Mouse (Mus musculus): Measurements from ENCODE around the gene Obscn.

Obscn gene

DNA sequence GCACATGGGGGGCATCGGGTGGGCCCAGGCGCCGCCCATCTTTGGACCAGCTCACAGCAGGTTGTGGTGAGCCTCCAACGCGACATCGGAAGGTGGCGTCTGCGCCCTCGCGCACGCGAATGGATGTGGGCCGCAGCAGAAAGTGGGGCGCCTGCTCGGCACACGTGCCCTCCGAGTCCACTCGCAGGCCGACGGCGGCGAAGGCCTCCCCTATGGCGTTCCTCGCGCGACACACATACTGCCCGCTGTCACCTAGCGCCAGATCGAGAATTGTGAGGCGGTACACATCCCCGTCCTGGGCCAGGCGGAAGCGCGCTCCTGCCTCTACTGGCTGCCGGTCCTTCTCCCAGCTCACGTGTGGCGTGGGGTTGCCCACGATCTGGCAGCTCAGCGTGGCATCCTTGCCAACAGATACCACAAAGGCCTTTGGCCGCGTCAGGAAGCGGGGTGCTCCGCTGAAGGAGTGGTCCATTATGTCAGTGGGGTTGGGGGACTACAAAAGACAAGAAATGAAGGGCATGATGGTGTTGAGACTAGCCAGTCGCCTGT, at the start of gene Obscn:
Gene Obscn (minus strand): TSS at position 499 of the 549 bp plus-strand sequence.
- in situ Hi-C loops (cut with MboI; ENCODE audit: low sequenced_read_pairs) = no loop called here

DNA sequence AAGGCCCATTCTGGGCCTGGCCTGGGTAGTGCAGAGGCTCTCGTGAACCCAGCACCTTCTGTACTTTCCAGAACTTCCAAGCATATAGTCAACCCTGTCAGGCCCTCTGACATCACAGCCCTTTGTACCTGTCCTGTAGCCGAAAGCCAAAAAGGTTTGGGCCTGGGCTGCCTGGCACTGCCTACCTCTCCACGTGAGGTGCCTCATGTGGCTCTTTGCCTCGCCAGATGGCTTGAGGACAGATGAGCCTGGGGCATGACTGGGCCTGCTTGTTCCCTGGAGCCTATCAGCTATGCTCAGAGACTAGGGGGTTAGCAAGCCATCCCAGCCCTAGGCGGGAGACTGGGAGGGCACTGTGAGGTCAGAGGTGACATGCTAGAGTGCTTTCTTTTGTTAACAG, 49.3 kb upstream of the Obscn start:
- in situ Hi-C loops (cut with MboI; ENCODE audit: low sequenced_read_pairs) = no loop called here

DNA sequence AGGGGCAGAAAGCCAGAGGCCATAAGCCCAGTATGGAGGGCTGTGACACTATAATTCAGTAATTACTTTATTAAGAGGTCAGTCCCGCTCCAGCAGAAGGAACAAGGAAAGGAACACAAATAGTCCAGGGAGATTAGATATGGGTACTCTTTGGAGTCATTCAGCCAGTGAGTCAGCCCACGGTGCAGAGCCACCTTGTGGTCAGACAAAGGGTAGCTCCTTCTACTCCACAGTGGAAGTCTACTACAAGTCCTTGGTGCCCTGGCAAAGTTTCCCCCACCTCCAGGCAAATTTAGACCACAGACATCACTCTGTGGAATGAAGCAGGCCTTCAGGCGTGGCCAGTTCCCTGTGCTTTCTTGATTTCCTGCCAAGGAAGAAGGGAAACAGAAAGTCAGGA, 47.6 kb upstream of the Obscn start:
- in situ Hi-C loops (cut with MboI; ENCODE audit: low sequenced_read_pairs) = no loop called here

GRCm38 (mm10) chr11:59182864-59183331, 46.7 kb upstream of the Obscn start, which contains the start of gene Gjc2:
Gene Gjc2, minus strand, starts transcription at chr11:59183213.
- in situ Hi-C loops (cut with MboI; ENCODE audit: low sequenced_read_pairs) = no loop called here

DNA sequence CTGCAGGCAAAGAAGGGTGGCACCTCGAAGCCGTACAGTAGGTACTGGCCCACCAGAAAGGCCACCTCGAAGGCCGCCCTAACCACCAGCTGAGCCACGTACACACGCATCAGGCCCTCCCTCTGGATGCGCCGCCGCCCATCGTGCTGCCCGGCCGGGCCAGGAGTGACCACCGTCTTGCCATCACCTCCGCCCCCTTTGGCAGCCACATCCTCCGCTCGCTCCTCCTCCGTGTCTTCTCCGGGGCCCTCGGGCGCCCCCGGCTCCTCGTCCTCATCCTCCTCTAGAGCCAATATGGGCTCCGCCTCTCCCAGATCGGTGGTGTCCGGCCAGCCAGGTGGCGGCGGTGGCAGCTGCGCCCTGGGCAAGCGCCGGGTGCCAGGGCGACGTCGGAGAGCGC, 40.7 kb upstream of the Obscn start:
- in situ Hi-C loops (cut with MboI; ENCODE audit: low sequenced_read_pairs) = no loop called here

DNA sequence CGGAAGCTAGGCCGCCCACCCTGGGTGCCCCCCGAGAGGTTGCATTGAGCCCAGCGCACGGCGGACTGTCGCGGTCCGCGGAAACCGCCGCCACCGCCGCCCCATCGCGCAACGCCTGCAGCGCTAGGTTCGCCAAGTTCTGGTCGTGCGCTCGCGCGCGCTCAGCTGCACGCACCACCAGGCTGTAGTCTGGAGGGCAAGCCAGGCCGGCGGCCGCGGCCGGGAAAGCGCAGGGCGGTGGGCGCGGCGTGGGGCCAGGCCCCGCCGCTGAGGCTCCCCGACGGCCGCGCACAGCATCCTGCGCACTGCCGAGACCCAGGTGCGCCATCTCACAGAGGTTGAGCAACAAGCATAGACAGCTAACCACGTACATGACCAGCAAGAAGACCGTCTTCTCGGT, 40.3 kb upstream of the Obscn start:
- in situ Hi-C loops (cut with MboI; ENCODE audit: low sequenced_read_pairs) = no loop called here

DNA sequence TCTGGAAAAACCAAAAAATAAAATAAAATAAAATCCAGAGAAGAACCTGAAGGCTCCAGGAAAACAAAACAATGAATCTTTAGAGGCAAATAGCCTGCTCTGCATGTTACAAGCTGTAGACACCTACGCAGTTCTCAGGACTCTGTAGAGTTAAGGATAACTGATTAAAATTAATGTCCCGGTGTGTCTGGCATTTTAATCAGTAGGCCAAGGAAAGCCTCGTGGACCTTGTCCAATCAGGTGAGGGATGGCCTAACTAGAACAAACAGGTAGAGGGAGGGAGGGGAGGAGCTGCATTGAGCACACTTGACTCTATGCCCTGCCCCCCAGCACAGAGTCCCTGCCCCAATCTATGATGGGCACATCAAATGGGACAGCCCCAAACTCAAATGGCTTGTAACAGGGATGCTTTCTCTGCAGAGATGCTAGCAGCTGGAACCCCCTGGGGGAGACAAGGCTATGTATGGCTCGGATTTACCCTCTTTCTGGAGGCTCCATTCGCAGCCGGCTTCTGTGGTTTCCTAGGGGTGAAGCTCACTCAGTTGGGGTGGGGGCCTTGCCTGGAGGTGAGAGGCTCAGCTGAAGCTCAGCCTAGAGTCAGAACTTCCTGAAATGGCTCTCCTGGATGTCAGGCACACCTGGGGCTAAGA, 38.1 kb upstream of the Obscn start:
- in situ Hi-C loops (cut with MboI; ENCODE audit: low sequenced_read_pairs) = no loop called here

DNA sequence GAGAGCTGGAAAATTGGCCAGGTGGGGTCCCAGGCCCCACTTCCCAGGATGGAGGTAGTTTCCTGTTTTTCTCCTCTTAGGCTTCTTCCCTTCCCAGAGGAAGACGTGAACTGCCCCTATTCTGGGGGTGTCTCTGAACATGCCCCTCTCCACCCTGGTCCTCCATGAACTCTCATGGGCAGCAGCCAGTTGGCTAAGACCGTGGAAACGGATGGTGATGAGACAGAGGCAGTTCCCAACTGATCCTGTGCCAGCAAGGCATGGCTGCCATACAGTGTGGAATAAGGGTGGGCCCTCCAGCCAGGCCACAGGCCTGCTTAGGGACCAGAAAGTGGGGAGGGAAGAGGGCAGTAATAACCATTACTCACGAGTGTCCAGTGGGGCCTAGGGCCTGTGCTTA, 34.3 kb upstream of the Obscn start:
- in situ Hi-C loops (cut with MboI; ENCODE audit: low sequenced_read_pairs) = no loop called here

- in situ Hi-C loops (cut with MboI; ENCODE audit: low sequenced_read_pairs) = no loop called here
These were observed 33.6 kb upstream of the Obscn start for GRCm38 (mm10) chr11:59169807-59170206.

- in situ Hi-C loops (cut with MboI; ENCODE audit: low sequenced_read_pairs) = no loop called here
These were observed 29.5 kb upstream of the Obscn start for GRCm38 (mm10) chr11:59165616-59166241.

GRCm38 (mm10) chr11:59164384-59164783, 28.2 kb upstream of the Obscn start:
- in situ Hi-C loops (cut with MboI; ENCODE audit: low sequenced_read_pairs) = no loop called here

GRCm38 (mm10) chr11:59163255-59164236, 27.3 kb upstream of the Obscn start, which contains the start of gene Iba57:
Gene Iba57, minus strand, starts transcription at chr11:59163739.
- in situ Hi-C loops (cut with MboI; ENCODE audit: low sequenced_read_pairs) = no loop called here

- in situ Hi-C loops (cut with MboI; ENCODE audit: low sequenced_read_pairs) = no loop called here
These were observed 26.4 kb upstream of the Obscn start for GRCm38 (mm10) chr11:59162443-59163254.

- in situ Hi-C loops (cut with MboI; ENCODE audit: low sequenced_read_pairs) = no loop called here
These were observed 25.2 kb upstream of the Obscn start for GRCm38 (mm10) chr11:59161398-59161797.

DNA sequence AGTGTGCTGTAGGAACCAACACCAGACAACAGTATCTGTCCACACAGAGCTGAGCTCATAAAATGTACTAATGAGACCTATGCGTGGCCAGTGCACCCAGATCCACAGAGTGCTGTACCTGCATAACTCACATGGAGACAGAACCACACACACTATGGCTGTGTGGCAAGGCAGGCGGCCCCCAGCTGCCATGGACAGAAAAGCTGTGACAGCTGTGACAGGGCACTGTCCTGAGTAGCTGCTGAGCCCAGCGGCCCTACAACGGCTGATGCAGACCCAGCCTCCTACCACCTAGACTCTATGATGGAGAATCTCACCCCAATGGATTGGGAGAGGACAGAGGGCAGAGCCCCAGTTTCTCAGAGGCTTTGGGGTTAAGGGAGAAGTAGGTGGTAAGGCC, 23.4 kb upstream of the Obscn start:
- in situ Hi-C loops (cut with MboI; ENCODE audit: low sequenced_read_pairs) = no loop called here

- in situ Hi-C loops (cut with MboI; ENCODE audit: low sequenced_read_pairs) = no loop called here
These were observed 22.9 kb upstream of the Obscn start for GRCm38 (mm10) chr11:59159099-59159498.

DNA sequence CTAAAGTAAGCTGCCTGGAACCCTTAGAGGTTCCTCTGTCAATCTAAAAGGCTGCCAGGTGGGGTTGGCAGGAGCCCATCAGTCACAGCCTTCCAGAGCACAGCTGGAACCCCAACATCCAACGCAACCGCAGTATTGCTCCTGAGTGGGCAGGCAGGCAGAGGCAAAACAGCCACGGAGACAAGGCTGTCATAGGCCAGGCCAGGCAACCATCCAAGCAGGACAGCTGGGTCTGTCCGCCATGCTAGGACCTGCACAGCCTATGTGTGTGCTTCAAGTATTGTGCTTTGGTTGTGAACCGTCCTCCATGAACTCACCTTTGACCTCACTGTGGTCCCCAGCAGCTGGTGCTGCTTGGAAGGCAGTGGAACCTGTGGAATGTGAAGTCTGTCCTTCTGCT, 19.7 kb upstream of the Obscn start:
- in situ Hi-C loops (cut with MboI; ENCODE audit: low sequenced_read_pairs) = no loop called here

- in situ Hi-C loops (cut with MboI; ENCODE audit: low sequenced_read_pairs) = no loop called here
These were observed 18.0 kb upstream of the Obscn start for GRCm38 (mm10) chr11:59154220-59154619.

GRCm38 (mm10) chr11:59151729-59152128, 15.5 kb upstream of the Obscn start:
- in situ Hi-C loops (cut with MboI; ENCODE audit: low sequenced_read_pairs) = no loop called here

DNA sequence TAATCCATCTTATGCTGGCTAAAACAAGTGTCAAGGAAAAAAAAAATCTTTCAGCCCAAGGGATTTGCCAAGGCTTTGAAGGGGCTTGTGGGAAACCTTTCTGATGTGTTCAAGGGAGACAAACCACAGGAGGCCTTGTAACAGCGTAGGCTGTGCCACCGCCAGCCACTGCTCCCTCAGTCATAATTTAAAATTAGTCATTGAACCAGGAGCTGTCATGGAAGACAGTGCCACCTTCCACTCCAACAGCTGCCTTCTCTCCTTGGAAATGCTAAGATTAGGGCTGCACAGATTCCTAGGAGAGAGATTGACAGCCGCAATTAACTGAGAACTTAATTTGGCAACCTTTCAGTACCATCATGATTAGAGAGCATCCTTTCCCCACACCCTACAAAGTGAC, 13.1 kb upstream of the Obscn start:
- in situ Hi-C loops (cut with MboI; ENCODE audit: low sequenced_read_pairs) = no loop called here

Measured in CH12F3 (cell line).